In genomic region chr7:29393292-29393691, GRCm38 (mm10) we compare ENCODE assay signal across 10 mouse cellular contexts.
DNase-seq lines count a peak whose midpoint lies in the region; ATAC-seq and TF ChIP-seq lines count a peak whose summit lies in the region.
"Had no signal": no experiment of that assay in that cellular context is flagged by ENCODE, and none has a peak within 500 bp of the region (broad histone marks: within the 10 kb centered on the region; RNA-seq: fewer than 3 reads in every experiment).

No protein-coding gene starts in this region.

- DNase-seq in lung, postnatal 0 days (ENCODE audit: low spot score) = no peak
- no peak for DNase-seq in lung, adult 2 months
- no peak for DNase-seq in embryonic facial prominence, embryonic 10.5 days (ENCODE audit: low spot score)
- DNase-seq in right cerebral cortex, postnatal 25 days = no peak
- DNase-seq in liver = no peak
- DNase-seq: heart, adult 18-20 months; liver, postnatal 0 days had no signal

- ATAC-seq in forebrain, embryonic 15.5 days (replicated peaks) = peak; percentile 30; the same call in 1 of the 2 replicates
- no peak for ATAC-seq in forebrain, embryonic 12.5 days (ENCODE audit: low FRiP score)
- no peak for ATAC-seq in lung, postnatal 0 days
- no peak for ATAC-seq in stomach, embryonic 16.5 days (ENCODE audit: insufficient read depth, low FRiP score)

- peak overlapping the region; percentile 48 for H3K27ac ChIP-seq in forebrain, embryonic 15.5 days (replicated peaks)
- H3K27ac ChIP-seq in forebrain, embryonic 12.5 days = no peak overlapping the region
- H3K27ac ChIP-seq in lung, postnatal 0 days (ENCODE audit: low read length) = 0 out of 2 replicates have a peak overlapping the region, but pooled peaks have one; percentile 26
- H3K27ac ChIP-seq in embryonic facial prominence, embryonic 10.5 days (replicated peaks) = peak overlapping the region; percentile 10; the same call in 1 of the 2 replicates
- peak overlapping the region; percentile 51 for H3K27ac ChIP-seq in stomach, embryonic 16.5 days (ENCODE audit: low read length)

- no peak overlapping the region for H3K9ac ChIP-seq in forebrain, embryonic 15.5 days (replicated peaks)
- H3K9ac ChIP-seq in forebrain, embryonic 12.5 days = no peak overlapping the region; the same call in 1 of the 2 replicates
- no peak overlapping the region for H3K9ac ChIP-seq in lung, postnatal 0 days (replicated peaks; ENCODE audit: low read depth)
- H3K9ac ChIP-seq in stomach, embryonic 16.5 days (ENCODE audit: low read length) = no peak overlapping the region
- H3K9ac ChIP-seq: liver, postnatal 0 days had no signal

- H3K36me3 ChIP-seq in forebrain, embryonic 15.5 days = peaks cover 11% of the 10 kb centered on the region; the same call in 1 of the 2 replicates
- H3K36me3 ChIP-seq in forebrain, embryonic 12.5 days (replicated peaks) = peaks cover 18% of the 10 kb centered on the region; the same call in 1 of the 2 replicates
- peaks cover 17% of the 10 kb centered on the region; the same call in 1 of the 2 replicates for H3K36me3 ChIP-seq in lung, postnatal 0 days (ENCODE audit: insufficient read depth, low read length)
- peaks cover 47% of the 10 kb centered on the region for H3K36me3 ChIP-seq in embryonic facial prominence, embryonic 10.5 days (replicated peaks)
- peaks cover 22% of the 10 kb centered on the region for H3K36me3 ChIP-seq in stomach, embryonic 16.5 days (ENCODE audit: control insufficient read depth, insufficient read depth, low read length)

- peaks cover 27% of the 10 kb centered on the region for H3K4me1 ChIP-seq in forebrain, embryonic 15.5 days
- H3K4me1 ChIP-seq in forebrain, embryonic 12.5 days = peaks cover 5% of the 10 kb centered on the region
- peaks cover 6% of the 10 kb centered on the region for H3K4me1 ChIP-seq in lung, postnatal 0 days (ENCODE audit: insufficient read depth, low read depth, low read length)
- peaks cover 11% of the 10 kb centered on the region for H3K4me1 ChIP-seq in lung, adult 2 months (ENCODE audit: control insufficient read depth, insufficient read depth, low read length)
- H3K4me1 ChIP-seq in embryonic facial prominence, embryonic 10.5 days = peaks cover 4% of the 10 kb centered on the region; the same call in 1 of the 2 replicates
- peaks cover 12% of the 10 kb centered on the region for H3K4me1 ChIP-seq in stomach, embryonic 16.5 days (ENCODE audit: control insufficient read depth, insufficient read depth, low read length)

- no peak overlapping the region for H3K4me3 ChIP-seq in forebrain, embryonic 15.5 days
- H3K4me3 ChIP-seq in forebrain, embryonic 12.5 days (replicated peaks) = no peak overlapping the region
- H3K4me3 ChIP-seq in lung, postnatal 0 days (ENCODE audit: low read depth, low read length) = no peak overlapping the region
- H3K4me3 ChIP-seq in lung, adult 2 months (replicated peaks; ENCODE audit: extremely low read depth, low read depth, low read length) = no peak overlapping the region
- H3K4me3 ChIP-seq in embryonic facial prominence, embryonic 10.5 days = no peak overlapping the region
- H3K4me3 ChIP-seq in stomach, embryonic 16.5 days (replicated peaks; ENCODE audit: low read length) = no peak overlapping the region

- H3K9me3 ChIP-seq in forebrain, embryonic 15.5 days = no peaks in the 10 kb centered on the region
- no peaks in the 10 kb centered on the region for H3K9me3 ChIP-seq in forebrain, embryonic 12.5 days
- no peaks in the 10 kb centered on the region for H3K9me3 ChIP-seq in lung, postnatal 0 days (ENCODE audit: low read length)
- no peaks in the 10 kb centered on the region for H3K9me3 ChIP-seq in embryonic facial prominence, embryonic 10.5 days
- H3K9me3 ChIP-seq in stomach, embryonic 16.5 days (replicated peaks; ENCODE audit: control insufficient read depth, low read length) = no peaks in the 10 kb centered on the region

- no peak overlapping the region for H3K4me2 ChIP-seq in forebrain, embryonic 15.5 days (replicated peaks)
- H3K4me2 ChIP-seq in forebrain, embryonic 12.5 days = no peak overlapping the region
- H3K4me2 ChIP-seq in lung, postnatal 0 days (replicated peaks; ENCODE audit: low read depth, low read length) = no peak overlapping the region
- no peak overlapping the region for H3K4me2 ChIP-seq in stomach, embryonic 16.5 days (ENCODE audit: low read depth, low read length)

- no peak for TF ChIP-seq CTCF in lung, postnatal 0 days (IDR thresholded peaks at IDR 0.05)
- no peak for TF ChIP-seq CTCF in lung, adult 2 months (IDR thresholded peaks at IDR 0.05; ENCODE audit: insufficient read depth, low read length)

- H3K27me3 ChIP-seq in forebrain, embryonic 15.5 days = no peaks in the 10 kb centered on the region
- no peaks in the 10 kb centered on the region for H3K27me3 ChIP-seq in forebrain, embryonic 12.5 days
- H3K27me3 ChIP-seq in lung, postnatal 0 days (replicated peaks; ENCODE audit: insufficient read depth, low read length) = no peaks in the 10 kb centered on the region
- no peaks in the 10 kb centered on the region for H3K27me3 ChIP-seq in embryonic facial prominence, embryonic 10.5 days (replicated peaks; ENCODE audit: low read depth, poor library complexity, severe bottlenecking)
- H3K27me3 ChIP-seq in stomach, embryonic 16.5 days (ENCODE audit: control insufficient read depth, insufficient read depth, low read length) = no peaks in the 10 kb centered on the region

- no peak for TF ChIP-seq POLR2A in lung, adult 2 months (IDR thresholded peaks at IDR 0.05; ENCODE audit: borderline replicate concordance, extremely low read depth, low read depth, low read length)

- TF ChIP-seq EP300 in lung, postnatal 0 days (IDR thresholded peaks at IDR 0.05) = no peak

- WGBS in forebrain, embryonic 15.5 days = 69% methylated on average over 10 of the region's 10 CpGs
- 93% methylated on average over 10 of the region's 10 CpGs for WGBS in forebrain, embryonic 12.5 days
- WGBS in lung, postnatal 0 days = 92% methylated on average over 10 of the region's 10 CpGs
- WGBS in lung, adult 2 months = 91% methylated on average over 10 of the region's 10 CpGs
- WGBS in embryonic facial prominence, embryonic 10.5 days = 92% methylated on average over 10 of the region's 10 CpGs
- whole genome bisulfite sequencing in stomach, embryonic 16.5 days = 91% methylated on average over 10 of the region's 10 CpGs
